Mouse (Mus musculus) telencephalon, adult 2 months (tissue): ENCODE measurements around the gene Kcnb1.
"Not testable (repeated sequence)": the region's sequence is repeated elsewhere in the genome, so short reads cannot be mapped to it uniquely, and the experiment has no call there.

ENCODE experiments used
- DNase-seq: peaks from one replicate; pipeline ENCODE4 v3.0.0-alpha.2; 2011; ENCODE audit warnings: low read depth, low spot score

Kcnb1 gene

DNA sequence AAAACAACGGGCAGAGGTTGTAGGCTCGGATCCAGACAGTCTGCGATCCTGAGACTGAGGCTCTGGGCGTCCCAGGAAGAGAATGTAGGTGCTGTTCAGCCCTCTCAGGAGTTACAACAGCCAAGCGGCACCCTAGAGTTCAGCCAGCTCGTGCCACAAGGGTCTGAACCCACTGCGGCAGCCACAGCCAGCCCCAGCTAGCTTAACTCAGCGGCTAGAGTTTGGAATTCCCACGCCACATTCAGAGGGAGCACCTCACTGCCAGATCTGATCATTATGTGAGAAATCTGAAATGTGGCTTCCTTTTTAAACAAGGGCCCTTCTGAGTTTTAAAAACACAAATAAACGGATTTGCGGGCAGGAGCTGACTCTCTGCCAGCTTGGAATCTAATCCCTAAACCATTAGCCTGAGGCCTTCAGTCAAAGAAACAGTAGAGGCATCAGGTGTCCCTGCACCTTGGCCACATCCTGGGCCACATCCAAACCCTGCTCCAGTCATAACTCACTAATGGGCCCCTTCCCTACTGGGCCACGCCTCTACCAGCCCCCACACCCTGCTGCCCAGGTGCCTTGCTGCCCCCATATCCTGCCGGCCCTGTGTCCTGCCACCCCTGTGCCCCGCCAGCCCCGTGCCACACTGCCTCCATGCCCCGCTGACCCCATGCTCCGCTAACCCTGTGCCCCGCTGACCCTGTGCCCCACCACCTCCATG, 16.1 kb upstream of the Kcnb1 start:
- DNase-seq: no peak

- DNase-seq: not testable (repeated sequence)
Measured at GRCm38 (mm10) chr2:167204686-167205085, 14.7 kb upstream of the Kcnb1 start.

DNA sequence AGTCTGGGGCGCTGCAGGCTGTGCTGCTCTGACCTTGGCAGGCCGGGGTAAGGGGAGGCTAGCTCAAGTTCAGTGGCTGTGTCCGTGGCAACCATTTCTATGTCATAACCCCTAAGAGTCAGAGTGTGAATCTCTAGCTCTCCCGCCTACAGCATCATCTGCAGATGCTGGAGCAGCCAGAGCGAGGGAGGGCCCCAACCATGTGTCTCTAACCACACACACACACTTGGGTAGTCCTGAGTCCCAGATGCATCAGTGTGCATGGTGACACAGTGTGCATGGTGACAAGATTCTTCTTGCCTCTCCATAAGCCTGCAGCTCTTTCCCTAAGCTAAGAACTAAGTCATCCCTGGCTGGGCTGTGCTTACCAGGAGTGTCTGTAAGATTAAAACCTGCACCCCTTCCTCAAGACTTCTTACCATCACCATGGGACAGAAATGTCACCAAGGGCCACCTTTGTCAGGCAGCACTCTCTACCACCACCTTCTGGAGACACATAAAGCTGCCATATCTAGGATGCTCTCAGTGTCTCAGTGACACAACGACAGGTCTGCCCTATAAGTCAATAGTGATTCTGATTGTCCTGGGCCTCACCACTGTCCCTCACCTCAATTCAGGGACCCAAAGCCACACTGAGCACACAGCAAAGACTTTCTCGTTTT, 13.7 kb upstream of the Kcnb1 start:
- no peak for DNase-seq

DNA sequence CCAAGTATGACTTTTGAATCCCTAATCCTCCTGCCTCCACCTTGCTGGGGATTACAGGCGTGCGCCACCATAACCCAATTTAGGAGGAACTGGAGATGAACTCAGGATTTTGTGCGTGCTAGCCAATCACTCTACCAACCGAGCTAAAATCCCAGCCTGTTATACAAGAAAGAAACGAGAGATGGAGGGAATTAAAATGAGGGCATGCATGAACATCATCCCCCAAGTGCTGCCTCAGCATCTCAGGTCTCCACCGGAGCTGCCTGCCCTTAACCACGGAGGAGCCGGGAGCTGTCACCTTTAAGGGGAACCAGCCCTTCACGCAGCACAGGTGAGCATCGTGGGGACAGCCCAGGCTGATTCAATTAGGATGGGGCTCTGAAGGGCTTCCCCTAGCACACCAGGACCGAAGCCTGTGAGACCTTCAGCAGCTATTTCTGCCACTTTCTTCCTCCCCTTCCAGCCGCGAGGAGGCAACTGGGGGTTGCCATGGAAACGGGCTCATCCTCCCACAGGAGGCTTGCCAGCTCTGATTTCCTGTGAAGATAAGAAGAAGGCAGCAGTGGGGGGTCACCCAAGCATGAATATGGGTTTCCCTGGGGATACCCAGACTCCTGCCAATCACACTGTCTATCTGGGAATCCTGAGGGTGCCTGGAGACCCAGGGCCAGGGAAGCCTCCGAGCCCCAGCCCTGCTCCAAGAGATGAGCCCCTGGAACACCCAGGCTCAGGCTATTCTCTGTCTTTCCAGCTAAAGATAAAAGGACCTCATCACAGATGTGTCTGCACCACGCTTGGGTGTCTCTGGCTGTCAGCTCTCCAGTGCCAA, 11.7 kb upstream of the Kcnb1 start:
- DNase-seq: peak; percentile 91

- no peak for DNase-seq
Measured at GRCm38 (mm10) chr2:167198660-167199427, 8.9 kb upstream of the Kcnb1 start.

- no peak for DNase-seq
Measured at GRCm38 (mm10) chr2:167193361-167193760, 3.4 kb upstream of the Kcnb1 start.

GRCm38 (mm10) chr2:167189291-167190075, 472 bp downstream of the Kcnb1 start:
- DNase-seq: no peak

DNA sequence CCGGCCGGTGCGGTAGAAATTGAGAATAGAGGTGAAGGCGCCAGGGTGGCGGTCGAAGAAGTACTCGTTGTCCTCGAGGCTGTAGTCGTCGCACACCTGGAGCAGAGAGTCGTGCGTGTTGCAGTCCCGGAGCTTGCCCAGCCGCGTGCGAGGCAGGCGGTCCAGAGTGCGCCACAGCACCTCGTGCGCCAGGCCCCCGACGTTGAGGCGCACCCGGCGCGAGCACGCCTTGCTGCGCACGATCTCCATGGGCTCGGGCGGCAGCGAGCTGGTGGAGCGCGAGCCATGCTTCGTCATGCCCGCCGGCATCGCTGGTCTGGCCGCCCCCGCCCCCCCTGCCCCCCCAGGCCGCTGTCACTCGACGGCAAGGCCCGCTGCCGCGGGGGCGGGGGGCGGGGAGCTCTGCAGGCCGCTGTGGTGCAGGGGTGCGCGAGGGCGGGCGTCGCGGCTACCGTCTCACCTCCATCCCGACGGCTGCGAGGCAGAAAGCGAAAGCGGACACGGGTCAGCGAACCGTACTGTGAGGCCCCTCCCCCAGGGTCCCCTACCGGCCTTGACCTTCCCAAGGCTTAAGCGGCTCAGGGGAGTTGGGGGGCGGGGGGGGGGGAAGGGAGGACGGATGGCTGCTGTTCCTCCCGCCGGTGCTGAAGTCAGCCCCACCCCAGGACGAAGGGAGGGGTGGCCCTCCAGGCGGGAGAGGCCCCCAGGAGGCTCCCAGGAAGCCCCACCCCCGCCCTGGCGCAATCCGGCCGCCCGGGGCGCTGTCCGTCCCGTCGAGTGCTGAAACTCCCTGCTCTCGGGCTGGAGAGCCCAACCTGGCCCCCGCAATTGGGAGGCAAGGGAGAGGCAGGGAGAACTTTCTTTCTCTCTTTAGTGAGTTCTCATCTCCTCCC, 1.4 kb downstream of the Kcnb1 start:
- DNase-seq: no peak

- no peak for DNase-seq
Measured at GRCm38 (mm10) chr2:167187119-167187518, 2.8 kb downstream of the Kcnb1 start.

DNA sequence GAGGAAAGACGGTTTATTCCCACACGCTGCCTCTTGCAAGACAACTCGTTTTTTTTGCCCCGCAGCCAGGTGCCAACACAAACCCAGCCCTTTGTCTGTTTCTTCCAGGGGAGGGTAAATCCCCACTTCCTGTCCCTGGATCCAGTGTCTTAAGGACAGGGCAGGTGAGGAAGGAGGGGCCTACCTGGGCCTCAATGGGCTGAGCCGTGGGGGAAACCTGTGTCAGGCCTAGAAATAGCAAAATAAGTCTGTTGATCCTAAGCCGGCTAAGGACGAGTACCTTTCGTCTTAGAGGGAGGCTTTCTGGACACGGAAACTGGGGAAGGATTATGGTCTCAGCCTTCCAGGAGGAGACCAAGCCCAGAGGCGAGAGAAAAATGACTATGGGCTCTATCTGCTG, 3.4 kb downstream of the Kcnb1 start:
- DNase-seq: no peak

GRCm38 (mm10) chr2:167186003-167186402, 4.0 kb downstream of the Kcnb1 start:
- no peak for DNase-seq

DNA sequence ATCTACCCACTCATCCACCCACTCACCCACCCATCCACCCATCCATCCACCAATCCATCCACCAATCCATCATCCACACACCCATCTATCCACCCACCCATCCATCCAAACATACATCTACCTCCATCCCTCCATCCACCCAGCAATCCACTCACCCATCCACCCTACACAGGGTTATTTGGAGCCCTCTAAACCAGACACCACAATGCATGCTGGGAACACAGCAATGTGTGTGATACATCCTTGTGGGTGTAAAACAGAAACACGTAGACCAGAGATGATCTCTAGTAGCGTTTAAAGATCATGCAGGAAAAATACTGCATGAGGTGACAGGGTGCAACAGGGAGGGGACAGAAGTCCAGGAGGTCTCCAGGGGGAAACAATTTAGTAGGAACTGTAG, 4.5 kb downstream of the Kcnb1 start:
- no peak for DNase-seq

DNA sequence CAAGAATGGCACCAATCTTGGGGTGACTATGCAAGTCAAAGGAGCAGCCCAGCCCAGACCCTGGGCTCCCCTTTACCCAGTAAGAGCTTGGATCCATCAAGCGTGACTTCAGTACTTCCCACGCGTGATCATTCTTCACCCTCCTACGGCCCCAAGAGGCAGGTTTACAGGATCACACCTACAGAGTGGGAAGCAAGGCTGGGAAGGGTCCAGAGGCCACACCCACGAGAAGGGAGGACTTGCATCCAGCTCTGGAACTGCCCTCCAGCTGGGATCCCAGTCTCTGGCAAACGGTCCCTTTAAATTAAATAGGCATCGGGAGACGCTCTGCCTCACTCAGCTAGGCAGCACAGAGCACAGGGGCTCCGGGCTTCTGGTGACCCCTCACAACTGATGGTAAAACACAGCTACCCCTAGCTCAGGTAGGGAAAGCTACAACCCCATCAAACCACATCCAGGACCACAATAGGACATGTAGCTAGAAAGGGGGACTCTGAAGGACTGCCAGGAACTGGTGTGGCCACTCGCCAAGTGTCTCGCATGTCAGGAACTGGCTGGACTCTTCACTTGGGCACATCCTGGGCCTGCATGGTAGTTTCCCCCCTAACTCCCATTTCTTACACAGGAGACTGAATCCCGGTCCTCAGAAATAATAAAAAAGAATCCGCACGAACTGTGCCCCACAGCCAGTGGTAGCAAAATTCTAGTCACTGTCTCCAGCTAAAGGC, 8.1 kb downstream of the Kcnb1 start:
- no peak for DNase-seq

DNA sequence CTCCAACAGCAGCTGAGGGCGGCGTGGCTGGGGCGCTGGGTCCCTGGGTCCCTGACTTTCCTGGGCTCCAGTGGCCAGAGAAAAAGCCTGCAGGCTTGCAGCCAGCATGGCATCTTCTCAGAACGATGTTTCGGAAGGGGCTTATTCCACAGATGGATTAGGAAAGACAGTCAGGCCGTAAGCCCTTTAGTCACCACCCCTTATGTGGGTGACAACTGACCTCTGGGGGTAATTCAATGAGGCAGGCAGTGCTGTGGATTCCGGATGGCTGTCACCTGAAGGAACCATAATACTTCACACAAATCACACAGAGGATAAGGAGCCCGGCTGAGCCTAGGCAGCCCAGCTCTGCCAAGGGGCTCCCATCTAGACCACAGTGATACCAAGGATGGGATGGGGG, 8.9 kb downstream of the Kcnb1 start:
- DNase-seq: no peak

- DNase-seq: no peak
Measured at GRCm38 (mm10) chr2:167179301-167179700, 10.7 kb downstream of the Kcnb1 start.

DNA sequence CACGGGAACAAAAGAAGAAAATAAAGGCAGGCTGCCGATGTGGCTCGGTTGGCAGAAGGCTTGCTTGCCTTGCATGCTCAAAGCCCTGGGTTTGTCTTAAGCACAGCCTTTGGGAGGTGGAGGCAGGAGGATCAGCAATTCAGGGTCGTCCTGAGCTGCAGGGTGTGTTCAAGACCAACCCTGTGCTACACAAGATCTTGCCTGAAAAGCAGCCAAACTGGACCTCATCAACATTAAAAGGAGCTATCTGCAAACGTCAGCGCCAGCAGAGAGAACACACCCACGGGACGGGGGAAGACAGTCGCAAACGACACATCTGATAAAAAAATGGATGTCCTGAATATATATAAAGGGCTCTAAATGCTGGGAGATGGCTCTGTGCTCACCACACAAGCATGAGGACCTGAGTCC, 12.7 kb downstream of the Kcnb1 start:
- DNase-seq: peak; percentile 82

GRCm38 (mm10) chr2:167175284-167175683, 14.7 kb downstream of the Kcnb1 start:
- no peak for DNase-seq

DNA sequence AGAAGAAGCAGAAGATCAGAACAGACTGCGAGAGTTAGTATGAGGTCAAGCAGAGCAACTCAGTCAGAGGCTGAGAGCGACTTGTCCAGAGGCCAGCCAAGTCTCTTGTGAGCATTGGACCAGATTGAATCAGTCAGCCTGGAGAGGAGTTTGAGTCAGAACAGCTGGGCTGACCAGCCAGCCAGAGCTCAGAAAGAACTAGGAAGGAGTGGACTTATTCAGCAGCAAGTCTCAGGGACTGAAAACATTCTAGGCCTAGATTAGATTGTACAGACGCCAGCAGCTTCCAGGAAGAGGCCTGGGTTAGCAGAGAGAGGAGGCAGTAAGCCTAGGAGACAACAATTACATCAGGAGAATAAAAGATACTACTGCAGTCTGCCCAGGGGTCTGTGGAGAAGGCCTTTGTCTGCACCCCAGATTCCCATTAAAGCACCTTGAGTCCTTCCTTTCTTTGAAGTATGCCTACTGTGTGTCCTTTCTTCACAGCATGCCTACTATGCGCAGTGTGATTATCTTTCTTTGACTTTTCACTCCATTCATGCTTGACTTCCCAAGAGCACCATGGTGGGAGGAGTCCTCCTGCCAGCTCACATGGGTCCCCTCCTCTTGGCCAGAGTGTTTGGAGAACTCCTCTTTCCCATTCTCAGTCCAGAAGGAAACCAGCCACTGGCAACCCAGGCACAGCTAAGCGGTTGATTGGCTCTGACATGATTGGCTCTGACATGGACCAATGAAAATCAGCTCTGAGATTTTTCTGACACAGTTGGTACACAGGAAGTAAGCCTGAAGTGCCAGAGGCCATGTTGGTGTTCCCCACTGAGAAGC, 16.7 kb downstream of the Kcnb1 start:
- DNase-seq: no peak
